Mouse (Mus musculus) frontal cortex, postnatal 10 days (tissue): Measurements from ENCODE around the gene Vwa8.

Experiments
- DNase-seq, 2 experiments: peaks; one replicate each; pipeline ENCODE4 v3.0.0; 2022; ENCODE audit warnings: low spot score in 2 of 2, mixed read lengths in 1 of 2

Gene Vwa8

GRCm38 (mm10) chr14:78848941-78849911 lies at the start of gene Vwa8:
Gene Vwa8 (plus strand): TSS chr14:78849052.
- DNase-seq: peak; percentile 64 to 73

GRCm38 (mm10) chr14:78802378-78802777 lies 46.5 kb upstream of the Vwa8 start:
- DNase-seq: no peak

- DNase-seq: no peak
Observed at GRCm38 (mm10) chr14:78803924-78804323, 44.9 kb upstream of the Vwa8 start.

GRCm38 (mm10) chr14:78812896-78813295 lies 36.0 kb upstream of the Vwa8 start:
- no peak for DNase-seq

- DNase-seq: no peak
Observed at GRCm38 (mm10) chr14:78816411-78816810, 32.4 kb upstream of the Vwa8 start.

- DNase-seq: no peak
Observed at GRCm38 (mm10) chr14:78817651-78818050, 31.2 kb upstream of the Vwa8 start.

GRCm38 (mm10) chr14:78818406-78818805 lies 30.4 kb upstream of the Vwa8 start:
- no peak for DNase-seq

- no peak for DNase-seq
Observed at GRCm38 (mm10) chr14:78824013-78824412, 24.8 kb upstream of the Vwa8 start.

GRCm38 (mm10) chr14:78824507-78824906 lies 24.3 kb upstream of the Vwa8 start:
- DNase-seq: no peak

GRCm38 (mm10) chr14:78831158-78831557 lies 17.7 kb upstream of the Vwa8 start:
- no peak for DNase-seq

GRCm38 (mm10) chr14:78847948-78848347 lies 904 bp upstream of the Vwa8 start:
- DNase-seq: no peak

- no peak for DNase-seq
Observed at GRCm38 (mm10) chr14:78848477-78848876, 375 bp upstream of the Vwa8 start.

GRCm38 (mm10) chr14:78849961-78850578 lies 1.2 kb downstream of the Vwa8 start:
- DNase-seq: no peak

- no peak for DNase-seq
Observed at GRCm38 (mm10) chr14:78850666-78851065, 1.8 kb downstream of the Vwa8 start.

- no peak for DNase-seq
Observed at GRCm38 (mm10) chr14:78851366-78851765, 2.5 kb downstream of the Vwa8 start.

- no peak for DNase-seq
Observed at GRCm38 (mm10) chr14:78852401-78853246, 3.8 kb downstream of the Vwa8 start.

- no peak for DNase-seq
Observed at GRCm38 (mm10) chr14:78861156-78861555, 12.3 kb downstream of the Vwa8 start.

- no peak for DNase-seq
Observed at GRCm38 (mm10) chr14:78870036-78870435, 21.2 kb downstream of the Vwa8 start.

- DNase-seq: no peak
Observed at GRCm38 (mm10) chr14:78877176-78877575, 28.3 kb downstream of the Vwa8 start.

GRCm38 (mm10) chr14:78878402-78879045 lies 29.7 kb downstream of the Vwa8 start:
- DNase-seq: no peak

GRCm38 (mm10) chr14:78880879-78881278 lies 32.0 kb downstream of the Vwa8 start:
- DNase-seq: no peak
